Mouse (Mus musculus): Measurements from ENCODE around the gene Zfp36l1.
"Not testable (repeated sequence)": the region's sequence is repeated elsewhere in the genome, so short reads cannot be mapped to it uniquely, and the experiment has no call there.

The Zfp36l1 gene

DNA sequence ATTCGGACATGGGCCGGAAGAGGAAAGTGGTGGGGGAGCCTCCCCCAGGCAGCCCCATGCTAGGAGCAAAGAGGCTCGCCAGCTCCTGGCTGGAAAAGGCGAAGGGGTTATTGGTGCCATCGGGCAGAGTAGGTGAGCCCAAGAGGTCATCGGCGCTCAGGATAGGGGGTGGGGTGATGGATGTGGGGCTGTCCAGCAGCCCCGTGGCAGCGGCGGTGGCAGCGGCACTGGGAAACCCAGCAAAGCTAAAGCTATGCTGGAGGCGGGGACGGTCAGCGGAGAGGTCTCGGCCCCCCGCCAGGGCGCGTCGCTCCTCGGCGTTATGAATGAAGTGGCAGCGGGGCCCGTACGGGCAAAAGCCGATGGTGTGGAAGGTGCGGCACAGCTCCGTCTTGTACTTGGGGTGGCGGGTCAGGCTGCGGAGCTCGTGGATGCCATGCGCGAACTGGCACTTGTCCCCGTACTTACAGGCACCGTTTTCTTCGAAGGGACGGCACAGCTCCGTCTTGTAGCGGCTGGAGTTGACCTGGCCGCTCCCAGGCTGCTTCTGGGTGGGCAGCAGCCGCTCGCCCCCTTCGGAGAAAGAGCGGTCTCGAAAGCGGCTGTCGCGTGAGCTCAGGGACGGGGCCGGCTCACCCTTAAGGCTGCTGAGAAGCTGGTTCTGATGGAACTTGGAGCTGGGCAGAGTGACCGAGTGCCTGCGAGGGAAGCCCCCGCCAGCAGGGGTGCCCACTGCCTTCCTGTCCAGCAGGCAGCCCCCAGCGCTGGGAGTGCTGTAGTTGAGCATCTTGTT, 2.9 kb downstream of the Zfp36l1 start:
- no peak for DNase-seq (ENCODE audit: low read depth, low spot score)

DNA sequence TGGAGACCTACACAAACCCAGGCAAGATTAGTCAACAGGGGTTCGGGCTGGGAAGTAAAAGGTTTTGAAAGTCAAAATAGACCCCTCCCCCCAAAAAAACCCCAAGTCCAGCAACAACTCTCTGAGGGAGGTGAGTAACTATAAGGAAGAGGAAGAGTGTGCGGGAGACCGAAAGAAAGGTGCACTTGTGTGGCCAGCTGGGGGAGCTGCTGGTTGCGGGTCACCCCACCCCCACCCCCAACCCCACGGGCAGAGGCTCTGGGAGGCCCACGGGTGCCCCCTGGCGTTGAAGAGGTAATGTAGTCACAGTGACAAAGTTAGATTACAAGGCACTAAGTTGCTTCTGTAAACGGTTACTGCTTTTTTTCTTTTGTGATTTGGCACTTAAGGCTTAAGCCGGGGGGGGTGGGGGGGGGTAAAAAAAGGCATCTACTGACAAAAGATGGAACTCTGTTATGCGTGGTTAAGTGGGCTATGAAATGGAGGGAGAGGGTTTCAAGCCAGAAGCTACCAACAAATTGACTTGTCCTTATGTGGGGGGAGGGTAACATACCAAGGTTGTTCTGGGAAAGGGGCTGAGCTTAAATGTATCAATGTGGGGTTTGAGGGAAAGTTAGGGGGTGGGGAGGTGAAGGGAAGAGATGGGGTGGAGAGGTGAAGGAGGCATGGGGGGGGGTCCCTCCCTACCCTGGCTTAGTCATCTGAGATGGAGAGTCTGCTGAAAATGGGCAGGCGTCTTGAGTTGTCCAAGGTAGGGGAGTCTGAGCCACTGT, 3.7 kb downstream of the Zfp36l1 start:
- not testable (repeated sequence) for DNase-seq (ENCODE audit: low read depth, low spot score)

DNA sequence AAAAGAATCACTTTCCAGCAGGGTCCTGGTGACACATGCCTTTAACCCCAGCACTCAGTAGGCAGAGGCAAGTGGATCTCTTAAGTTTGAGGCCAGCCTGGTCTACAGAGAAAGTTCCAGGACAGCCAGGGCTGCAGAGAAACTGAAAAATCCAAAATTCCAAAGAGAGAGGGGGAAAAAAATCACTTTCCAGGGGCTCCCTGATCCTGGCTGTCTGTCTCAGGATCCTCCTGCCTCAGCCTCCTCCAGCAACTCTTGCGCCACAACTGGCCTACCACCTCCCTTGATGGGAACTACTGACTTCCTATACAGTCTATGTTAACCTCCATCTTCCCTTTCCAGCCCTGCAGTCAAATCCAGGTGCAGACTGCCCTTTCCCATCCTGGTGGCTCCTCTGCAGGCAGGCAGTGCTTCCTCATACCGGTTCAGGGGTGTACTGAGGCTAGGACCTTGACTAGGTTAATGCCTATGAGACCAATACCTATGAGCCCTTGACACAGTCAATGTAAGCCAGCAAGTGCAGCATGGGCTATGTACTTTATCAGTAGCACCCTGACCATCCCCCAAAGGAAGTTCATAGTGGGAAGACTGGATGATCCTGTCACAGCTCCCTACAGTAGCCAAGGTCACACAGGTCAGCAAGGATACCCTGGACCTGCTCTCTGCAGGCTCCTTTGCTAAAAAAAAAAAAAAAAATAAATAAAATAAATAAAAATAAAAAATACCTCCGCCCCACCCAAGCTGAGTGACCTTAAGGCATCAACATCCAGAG, 5.7 kb downstream of the Zfp36l1 start:
- no peak for DNase-seq (ENCODE audit: low read depth, low spot score)

DNA sequence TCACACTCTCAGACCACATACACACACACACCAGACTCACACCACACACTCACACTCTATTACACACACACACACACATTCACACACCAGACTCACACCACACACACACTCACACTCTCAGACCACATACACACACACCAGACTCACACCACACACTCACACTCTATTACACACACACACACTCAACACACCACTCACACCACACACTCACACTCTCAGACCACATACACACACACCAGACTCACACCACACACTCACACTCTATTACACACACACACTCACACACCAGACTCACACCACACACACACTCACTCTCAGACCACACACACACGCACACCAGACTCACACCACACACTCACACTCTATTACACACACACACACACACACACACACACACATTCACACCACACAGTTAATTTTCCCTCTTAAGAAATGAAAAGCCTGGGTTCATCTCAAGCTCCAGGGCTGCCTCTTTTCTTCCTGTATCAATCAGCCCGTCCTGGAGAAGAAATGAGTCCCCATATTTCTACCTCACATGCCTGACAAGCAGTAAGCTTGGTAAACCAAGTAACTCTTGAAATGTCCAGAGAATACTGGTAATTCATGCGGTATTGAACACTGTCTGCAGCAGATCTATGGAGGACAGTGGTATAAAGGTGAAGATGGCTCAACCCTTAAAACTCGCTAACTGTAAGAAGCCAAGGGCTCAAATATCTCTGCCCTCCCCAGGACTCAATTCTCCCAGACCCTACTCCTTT, 6.5 kb downstream of the Zfp36l1 start:
- no peak for DNase-seq (ENCODE audit: low read depth, low spot score)

DNA sequence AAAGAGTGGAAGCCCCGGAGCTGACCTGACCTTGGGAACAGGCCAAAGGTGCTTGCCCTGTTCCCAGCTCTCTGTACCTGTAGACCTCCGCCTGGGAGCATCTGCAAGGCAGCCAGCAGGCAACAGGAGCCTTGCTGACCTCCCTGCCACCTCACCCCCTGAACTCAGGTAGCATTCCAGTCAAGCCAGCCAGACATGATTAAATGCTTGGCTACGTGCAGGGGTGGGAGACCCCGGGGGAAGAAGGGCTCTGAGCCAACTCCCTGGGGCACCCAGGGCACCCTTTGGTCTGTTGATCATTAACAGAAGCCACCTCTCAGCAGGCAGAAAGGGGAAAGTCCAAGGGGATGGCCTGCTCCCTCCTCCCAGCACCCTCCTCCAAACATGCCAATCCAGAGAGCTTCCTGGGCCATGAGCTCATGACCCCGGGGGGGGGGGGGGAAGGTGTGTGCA, 9.3 kb downstream of the Zfp36l1 start:
- no peak for DNase-seq (ENCODE audit: low read depth, low spot score)

DNA sequence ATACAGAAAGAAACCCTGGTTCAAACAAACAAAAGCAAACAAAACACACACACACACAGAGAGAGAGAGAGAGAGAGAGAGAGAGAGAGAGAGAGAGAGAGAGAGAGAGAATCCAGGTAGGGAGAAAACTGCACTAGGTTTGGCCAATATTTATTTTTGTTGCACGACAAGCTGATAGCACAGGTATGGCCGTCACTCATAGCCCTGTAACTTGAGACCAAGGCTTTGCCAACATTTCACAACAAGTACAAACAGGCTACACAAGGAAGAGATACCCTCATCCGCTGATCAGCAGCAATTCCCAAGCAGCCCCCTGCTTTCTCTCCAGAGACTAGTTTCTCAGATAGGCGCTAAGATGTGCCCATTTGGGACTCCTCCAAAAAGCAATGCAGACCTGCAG, 9.7 kb downstream of the Zfp36l1 start:
- DNase-seq (ENCODE audit: low read depth, low spot score), result no peak

DNA sequence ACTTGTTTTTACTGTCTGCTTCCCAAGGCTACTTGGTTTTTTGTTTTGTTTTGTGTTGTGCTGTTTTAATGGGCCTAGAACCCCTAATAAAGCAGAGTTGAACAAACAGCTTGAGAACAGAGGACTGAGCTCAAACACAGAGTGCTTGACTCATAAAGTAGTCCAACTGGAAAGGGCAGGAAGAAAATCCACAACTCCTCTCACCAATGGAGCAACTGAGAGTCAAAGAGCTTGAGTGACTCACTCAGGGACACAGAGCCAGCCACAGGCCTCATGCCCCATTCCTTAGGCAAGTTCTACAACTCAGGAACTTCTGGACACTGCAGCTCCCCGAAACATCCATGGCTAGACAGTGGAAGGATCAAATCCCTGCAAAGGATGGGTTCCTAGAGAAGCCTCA, 14.0 kb downstream of the Zfp36l1 start:
- no peak for DNase-seq (ENCODE audit: low read depth, low spot score)

DNA sequence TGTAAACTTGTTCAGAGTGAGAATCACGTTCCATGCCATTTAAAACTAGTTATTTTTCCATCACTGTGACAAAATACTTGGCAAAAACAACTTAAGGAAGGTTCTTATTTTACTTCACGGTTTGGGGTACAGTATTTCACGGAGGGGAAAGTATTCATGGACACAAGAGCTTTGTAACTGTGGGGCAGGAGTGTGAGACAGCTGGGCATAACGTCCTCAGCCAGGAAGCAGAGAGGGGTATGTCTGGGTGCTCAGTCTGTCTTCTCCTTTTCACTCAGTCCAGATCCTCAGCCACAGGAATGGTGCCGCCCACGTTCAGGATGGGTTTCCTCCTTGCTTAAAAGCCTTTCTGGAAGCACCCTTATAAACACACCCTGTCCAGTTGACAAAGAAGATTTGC, 16.1 kb downstream of the Zfp36l1 start:
- DNase-seq (ENCODE audit: low read depth, low spot score), result no peak

DNA sequence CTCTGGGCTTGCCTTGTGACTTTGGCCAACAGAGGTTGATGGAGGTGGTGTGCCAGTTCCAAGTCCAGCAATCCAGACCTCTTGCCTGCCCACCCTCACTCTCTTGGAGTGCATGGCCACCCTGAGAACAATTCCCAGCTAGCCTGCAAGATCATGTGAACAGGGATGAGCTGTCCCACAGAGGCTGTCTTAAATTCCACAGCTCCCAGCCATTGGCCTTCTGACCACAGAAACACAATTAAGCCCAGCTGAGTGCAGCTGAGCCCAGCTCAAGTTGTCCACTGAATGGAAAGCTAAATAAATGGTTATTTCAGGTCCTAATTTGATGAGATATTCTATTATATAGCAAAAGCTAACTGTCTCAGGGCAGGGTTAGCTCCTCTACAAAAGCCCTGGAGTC, 20.0 kb downstream of the Zfp36l1 start:
- no peak for DNase-seq (ENCODE audit: low read depth, low spot score)

DNA sequence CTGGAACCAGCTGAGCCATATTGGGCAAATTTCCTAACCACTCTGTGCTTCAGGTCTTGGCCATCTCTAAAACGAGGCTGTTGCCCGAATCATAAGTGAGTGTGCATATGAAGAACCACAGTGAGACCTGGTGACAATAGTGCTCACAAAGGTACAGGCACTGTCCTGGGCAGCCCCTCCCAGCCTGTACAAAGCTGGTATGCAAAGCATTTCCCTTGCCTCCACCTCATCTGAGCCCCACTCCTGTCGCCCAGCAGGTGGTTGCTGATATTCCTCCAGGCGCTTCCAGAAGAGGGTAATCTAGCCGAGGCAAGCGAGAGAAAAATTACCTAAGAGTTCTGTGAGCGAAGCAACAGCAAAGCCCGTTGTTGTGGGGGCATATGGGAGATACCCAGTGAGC, 21.7 kb downstream of the Zfp36l1 start:
- DNase-seq (ENCODE audit: low read depth, low spot score), result no peak

DNA sequence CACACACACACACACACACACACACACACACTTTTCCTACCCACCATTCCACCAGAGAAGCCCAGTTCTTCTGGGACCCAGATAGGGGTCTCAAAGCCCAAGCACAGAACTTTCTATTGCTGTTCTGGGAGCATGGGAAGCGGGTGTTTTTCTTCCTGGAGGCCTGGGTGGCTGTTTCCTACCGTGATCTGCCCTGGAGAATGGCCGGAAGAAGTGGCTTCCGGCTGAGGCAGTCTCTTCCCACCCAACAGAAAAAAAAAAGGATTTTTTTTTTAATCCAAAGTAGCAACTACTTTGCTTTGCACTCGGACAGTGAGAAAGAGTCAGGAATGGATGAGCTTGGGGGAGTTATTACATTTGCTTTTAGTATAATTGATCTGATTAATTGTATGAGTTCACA, 22.3 kb downstream of the Zfp36l1 start:
- DNase-seq (ENCODE audit: low read depth, low spot score), result no peak

DNA sequence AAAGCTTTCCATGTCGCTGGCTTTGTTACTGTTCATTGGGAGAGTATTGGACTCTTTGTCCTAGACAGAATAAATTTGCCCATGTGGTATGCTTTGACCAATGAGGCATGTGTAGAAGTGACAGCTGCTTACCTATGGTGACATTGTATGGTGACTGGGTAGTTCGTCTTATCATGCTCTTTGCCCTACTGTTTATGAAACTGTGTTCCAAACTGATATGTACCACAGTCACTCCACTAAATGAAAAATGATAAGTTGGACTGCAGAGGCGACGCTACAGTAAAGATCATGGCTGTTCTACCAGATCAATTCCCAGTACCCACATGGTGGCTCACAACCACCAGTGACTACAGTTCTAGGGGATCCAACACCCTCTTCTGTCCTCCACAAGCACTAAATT, 24.7 kb downstream of the Zfp36l1 start:
- no peak for DNase-seq (ENCODE audit: low read depth, low spot score)

DNA sequence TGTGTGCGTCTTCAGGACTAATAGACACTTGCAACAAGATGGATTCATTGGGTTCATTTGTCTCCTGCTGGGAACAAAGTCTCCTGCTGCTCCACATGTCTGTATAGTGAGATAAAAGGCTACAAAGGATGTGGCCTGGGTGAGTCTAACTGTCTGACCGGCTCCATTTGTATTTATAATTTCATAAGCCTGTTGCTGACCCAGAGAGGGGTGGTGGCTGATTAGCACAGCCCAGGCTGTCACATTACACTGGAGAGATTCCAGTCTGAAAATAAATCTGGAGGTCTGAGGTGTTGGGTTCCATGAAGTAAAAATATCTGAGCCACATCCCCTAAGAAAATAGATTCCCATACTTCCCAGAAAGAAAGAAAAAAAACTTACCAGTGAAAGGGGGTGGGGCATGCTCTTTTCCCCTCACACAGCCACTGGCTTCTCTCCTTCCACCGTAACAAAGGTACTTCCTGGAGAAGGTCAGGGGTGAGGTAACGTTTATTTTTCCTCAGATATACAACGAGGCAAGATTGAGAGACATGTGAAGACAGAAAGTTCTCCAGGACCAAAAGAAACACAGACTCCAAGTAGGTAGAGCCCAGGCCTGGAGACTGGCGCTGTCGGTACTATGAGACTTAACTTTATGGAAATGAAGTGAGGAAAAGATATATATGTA, 28.2 kb downstream of the Zfp36l1 start:
- DNase-seq (ENCODE audit: low read depth, low spot score), result no peak

DNA sequence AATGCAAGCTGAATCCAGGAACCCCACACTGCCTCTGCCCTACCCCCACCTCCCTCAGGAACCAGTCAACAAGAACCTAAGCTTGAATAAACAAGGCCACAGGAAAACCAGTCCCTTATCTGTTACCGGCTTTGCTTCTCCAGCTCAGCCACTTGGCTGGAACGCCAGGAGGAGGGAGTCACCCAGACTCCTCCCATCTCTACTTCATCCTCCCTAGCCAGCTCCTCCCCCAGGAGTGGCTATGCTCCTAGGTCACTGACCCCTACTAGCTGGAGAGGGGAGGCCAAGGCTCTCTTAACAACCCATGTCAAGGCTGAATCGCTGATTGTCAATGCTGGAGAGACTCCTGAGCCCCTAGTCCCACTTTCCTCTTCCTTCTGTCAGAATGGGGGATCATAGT, 28.9 kb downstream of the Zfp36l1 start:
- no peak for DNase-seq (ENCODE audit: low read depth, low spot score)

DNA sequence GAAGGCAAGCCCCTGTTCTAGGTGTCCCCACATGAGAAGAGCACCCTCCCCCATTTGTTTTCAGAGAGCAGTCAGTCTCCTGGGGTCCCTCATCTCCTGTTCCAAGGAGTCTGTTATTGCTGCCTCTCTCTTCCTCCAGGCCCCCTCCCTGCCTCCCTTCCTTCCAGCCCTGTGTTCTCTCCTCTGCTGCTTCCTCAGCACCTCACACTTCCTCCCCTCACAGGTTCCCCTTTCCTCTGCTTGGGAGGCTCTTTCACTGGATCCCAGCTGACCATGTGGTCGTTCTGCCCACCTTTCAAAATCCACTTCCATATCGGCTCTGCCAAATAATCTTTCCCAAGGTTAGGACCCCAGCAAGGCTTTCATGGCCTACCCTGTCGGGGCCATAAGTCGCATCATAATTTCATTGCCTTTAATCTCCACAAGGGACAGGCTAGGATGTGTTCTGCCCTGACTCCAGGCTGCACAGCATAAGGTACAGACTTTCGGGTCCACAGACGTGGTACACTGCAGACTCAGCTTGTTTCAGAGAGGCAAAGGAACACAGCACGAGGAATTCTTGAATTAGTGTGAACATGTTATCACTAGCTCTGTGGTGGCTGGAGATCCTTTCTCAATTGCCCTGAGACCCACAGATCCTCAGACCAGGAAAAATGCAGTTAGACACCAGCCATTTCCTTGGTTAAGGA, 29.5 kb downstream of the Zfp36l1 start:
- no peak for DNase-seq (ENCODE audit: low read depth, low spot score)

DNA sequence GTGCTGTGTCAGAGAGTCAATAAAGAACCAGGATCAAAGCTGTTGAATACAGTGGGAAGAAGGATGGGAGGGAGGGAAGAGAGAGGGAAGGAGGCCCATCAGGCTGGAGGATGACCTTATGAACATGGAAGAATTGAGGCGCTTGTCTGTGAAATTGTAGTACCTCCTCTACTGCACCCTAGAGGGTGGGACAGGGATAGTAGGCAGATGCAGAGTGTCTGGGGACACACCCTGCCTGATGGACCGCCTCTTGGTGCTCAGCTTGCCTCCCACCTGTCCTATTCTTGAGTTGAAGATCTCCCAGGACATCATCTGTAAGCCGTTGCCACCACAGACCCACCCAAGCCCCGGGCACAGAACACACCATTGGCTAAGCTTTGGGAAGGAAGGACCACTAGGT, 30.1 kb downstream of the Zfp36l1 start:
- DNase-seq (ENCODE audit: low read depth, low spot score), result no peak

DNA sequence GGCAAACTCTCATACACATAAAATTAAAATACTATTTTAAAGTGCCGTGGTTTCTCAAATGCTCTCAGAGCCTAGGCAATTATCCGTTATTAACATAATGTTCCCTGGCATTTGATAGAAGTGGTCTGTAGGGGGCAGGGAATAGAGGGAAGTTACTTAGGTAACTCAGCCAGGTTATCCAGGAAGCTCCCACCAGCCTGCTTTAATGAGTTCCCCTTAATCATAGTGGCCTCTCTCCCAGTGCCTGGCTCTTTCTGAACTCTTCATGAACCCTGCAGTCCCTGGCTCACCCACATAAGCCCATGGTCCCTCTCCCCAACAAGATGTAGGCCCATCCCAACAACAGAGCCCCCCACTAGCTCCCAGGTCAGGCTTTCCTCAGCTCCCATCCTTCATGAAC, 31.4 kb downstream of the Zfp36l1 start:
- no peak for DNase-seq (ENCODE audit: low read depth, low spot score)

DNA sequence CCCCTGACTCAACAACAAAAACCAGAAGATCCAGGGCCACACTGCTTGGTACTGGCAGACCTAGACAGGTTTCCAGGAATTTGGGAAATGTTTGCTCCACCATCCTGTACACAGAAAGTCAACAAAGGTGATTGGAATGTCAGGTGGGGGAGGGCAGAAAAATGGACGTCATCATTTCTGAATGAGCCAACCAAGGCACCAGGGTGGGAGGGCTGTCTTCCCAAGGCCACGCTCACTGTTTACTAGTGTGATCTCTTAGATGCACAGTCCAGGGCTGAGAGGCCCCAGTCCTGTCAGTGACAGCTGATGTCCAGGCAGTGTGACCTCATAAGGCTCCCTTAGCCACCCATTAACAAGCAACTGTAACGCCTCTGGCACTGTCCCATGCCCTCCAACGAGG, 32.9 kb downstream of the Zfp36l1 start:
- DNase-seq (ENCODE audit: low read depth, low spot score), result no peak

DNA sequence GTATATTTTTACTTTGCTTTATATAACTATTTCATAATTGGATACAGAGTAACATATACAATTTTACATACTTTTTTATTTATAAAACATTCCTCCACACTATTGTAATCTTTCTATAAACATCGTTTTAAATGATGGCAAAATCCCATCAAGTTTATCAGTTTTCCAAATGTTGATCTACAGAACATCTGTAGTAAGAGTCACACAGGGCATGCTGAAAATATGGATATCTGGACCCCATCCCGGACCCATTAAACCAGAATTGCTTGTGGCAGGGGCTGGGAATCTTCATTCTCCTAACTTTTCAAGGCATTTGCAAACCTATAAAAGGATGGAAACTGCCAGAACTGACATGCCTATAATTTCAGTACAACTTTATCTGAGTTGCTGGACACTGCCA, 38.5 kb downstream of the Zfp36l1 start:
- DNase-seq (ENCODE audit: low read depth, low spot score), result no peak

DNA sequence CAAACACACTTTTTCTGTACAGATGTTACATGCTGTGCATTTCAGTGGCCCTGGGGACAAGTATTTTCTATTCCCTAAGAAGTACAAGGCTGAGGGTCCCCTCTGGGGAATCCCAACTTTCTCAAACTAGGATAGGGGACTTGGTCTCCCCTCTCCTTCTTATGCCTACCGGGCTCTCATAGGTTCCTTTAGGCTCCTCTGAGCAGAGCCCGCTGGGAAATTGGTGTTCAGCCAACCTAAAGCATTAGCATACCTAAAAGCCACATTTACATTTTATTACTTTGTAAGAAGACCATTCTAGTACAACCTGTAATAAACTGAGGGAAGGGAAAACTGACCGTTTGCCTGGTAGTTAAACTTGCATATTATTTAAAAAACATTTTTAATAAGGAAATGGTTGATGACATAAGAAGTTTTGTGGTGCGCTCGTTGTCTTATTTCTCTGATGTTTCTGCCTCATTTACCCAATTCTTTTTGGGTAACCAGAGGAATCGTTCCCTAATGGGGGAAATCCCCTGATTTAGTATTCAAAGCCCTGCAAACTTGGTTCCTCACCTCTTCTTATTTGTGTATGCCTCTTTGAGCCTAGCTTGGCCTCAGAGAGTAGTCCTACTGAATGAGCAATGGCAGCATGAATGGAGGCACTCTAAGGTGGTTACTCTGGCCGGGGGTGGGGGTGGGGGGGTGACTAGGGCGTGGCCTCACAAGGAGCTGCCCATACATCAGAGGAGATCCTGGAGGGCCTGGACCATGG, 42.1 kb downstream of the Zfp36l1 start:
- no peak for DNase-seq (ENCODE audit: low read depth, low spot score)
